Mouse (Mus musculus): ENCODE data around the gene Chpf.

GRCm38 (mm10) chr1:75460297-75460696 lies 18.8 kb downstream of the Chpf start:
- TF ChIP-seq CTCF (IDR thresholded peaks at IDR 0.05; ENCODE audit: extremely low read depth, insufficient read length, insufficient replicate concordance, low read depth, low read length) (no peak), POLR2A (IDR thresholded peaks at IDR 0.05; ENCODE audit: low read depth, low read length) (no peak)
